ENCODE assay signal across 10 mouse cellular contexts in genomic region chr10:43378279-43378678, GRCm38 (mm10).
DNase-seq lines count a peak whose midpoint lies in the region; ATAC-seq lines count a peak whose summit lies in the region.
"Had no signal": no experiment of that assay in that cellular context is flagged by ENCODE, and none has a peak within 500 bp of the region (broad histone marks: within the 10 kb centered on the region; RNA-seq: fewer than 3 reads in every experiment).

No protein-coding gene starts in this region.

- no peak overlapping the region for H3K4me2 ChIP-seq in forebrain, embryonic 16.5 days (ENCODE audit: low read length)
- H3K4me2 ChIP-seq in midbrain, embryonic 11.5 days: no peak overlapping the region
- H3K4me2 ChIP-seq: embryonic facial prominence, embryonic 13.5 days had no signal

- ATAC-seq in CD4-positive, CD25-positive, alpha-beta regulatory T cell, adult 4 months: peak; percentile 56
- ATAC-seq in forebrain, embryonic 16.5 days: 0 out of 2 replicates have a peak, but pooled peaks have one; percentile 38
- ATAC-seq in midbrain, embryonic 11.5 days (ENCODE audit: low FRiP score): no peak

- no peaks in the 10 kb centered on the region for H3K9me3 ChIP-seq in forebrain, embryonic 16.5 days (ENCODE audit: control insufficient read depth, low read length)
- no peaks in the 10 kb centered on the region for H3K9me3 ChIP-seq in midbrain, embryonic 11.5 days (ENCODE audit: control insufficient read depth, low read length)
- H3K9me3 ChIP-seq: embryonic facial prominence, embryonic 13.5 days had no signal

- peak; percentile 7 to 69 for DNase-seq in heart, adult 18-20 months
- DNase-seq in heart, postnatal 25 days (ENCODE audit: low spot score): no peak
- DNase-seq in c-Kit-negative CD71-positive TER-119-positive erythroid progenitor cells, embryonic 14.5 days (ENCODE audit: low read depth, low spot score): peak; percentile 36
- peak; percentile 46 to 81 for DNase-seq in kidney, postnatal 25 days
- peak; percentile 95 for DNase-seq in midbrain, embryonic 11.5 days (ENCODE audit: low spot score, missing footprints)
- DNase-seq in thymus, postnatal 36 days: peak; percentile 34 to 48

- no peak overlapping the region for H3K9ac ChIP-seq in forebrain, embryonic 16.5 days (replicated peaks; ENCODE audit: low read depth, low read length)
- H3K9ac ChIP-seq in midbrain, embryonic 11.5 days (ENCODE audit: low read length): no peak overlapping the region
- H3K9ac ChIP-seq: embryonic facial prominence, embryonic 13.5 days had no signal

- no peaks in the 10 kb centered on the region for H3K27me3 ChIP-seq in forebrain, embryonic 16.5 days (replicated peaks; ENCODE audit: control insufficient read depth, insufficient read depth, low read length)
- no peaks in the 10 kb centered on the region for H3K27me3 ChIP-seq in midbrain, embryonic 11.5 days (ENCODE audit: control insufficient read depth, insufficient read depth, low read length)
- H3K27me3 ChIP-seq: embryonic facial prominence, embryonic 13.5 days had no signal

- intact Hi-C loops in heart, postnatal 25 days (cut with DNase I): loop anchor here (5.0 to 10.0 kb wide), 3 partner anchors 153 to 421 kb away; partner anchors contain the start of gene Pdss2

- H3K4me3 ChIP-seq in forebrain, embryonic 16.5 days (replicated peaks; ENCODE audit: low read length): no peak overlapping the region
- no peak overlapping the region for H3K4me3 ChIP-seq in midbrain, embryonic 11.5 days (ENCODE audit: low read depth, low read length)
- H3K4me3 ChIP-seq: embryonic facial prominence, embryonic 13.5 days had no signal

- H3K4me1 ChIP-seq in forebrain, embryonic 16.5 days (replicated peaks; ENCODE audit: control insufficient read depth, insufficient read depth, low read length): no peaks in the 10 kb centered on the region
- no peaks in the 10 kb centered on the region for H3K4me1 ChIP-seq in midbrain, embryonic 11.5 days (ENCODE audit: control insufficient read depth, insufficient read depth, low read length)
- H3K4me1 ChIP-seq: embryonic facial prominence, embryonic 13.5 days had no signal

- WGBS in forebrain, embryonic 16.5 days: 46% methylated on average over 5 of the region's 5 CpGs
- 41% methylated on average over 5 of the region's 5 CpGs for WGBS in midbrain, embryonic 11.5 days

- no peaks in the 10 kb centered on the region for H3K36me3 ChIP-seq in forebrain, embryonic 16.5 days (ENCODE audit: control insufficient read depth, insufficient read depth)
- no peaks in the 10 kb centered on the region for H3K36me3 ChIP-seq in midbrain, embryonic 11.5 days (ENCODE audit: control insufficient read depth, insufficient read depth, low read length)
- H3K36me3 ChIP-seq: embryonic facial prominence, embryonic 13.5 days had no signal

- no peak overlapping the region for H3K27ac ChIP-seq in forebrain, embryonic 16.5 days (ENCODE audit: low read length)
- no peak overlapping the region for H3K27ac ChIP-seq in midbrain, embryonic 11.5 days (ENCODE audit: low read depth, low read length)
- H3K27ac ChIP-seq: embryonic facial prominence, embryonic 13.5 days; macrophage had no signal
